Mouse (Mus musculus) naive thymus-derived CD4-positive, alpha-beta T cell, adult 2 months (primary cell): ENCODE data around the gene Pitpnm2.
"Not testable (repeated sequence)": the region's sequence is repeated elsewhere in the genome, so short reads cannot be mapped to it uniquely, and the experiment has no call there.

Source experiments
- DNase-seq: peaks from one replicate; pipeline ENCODE4 v3.0.0-alpha.2; 2011; ENCODE audit warnings: low read depth

Pitpnm2 gene

DNA sequence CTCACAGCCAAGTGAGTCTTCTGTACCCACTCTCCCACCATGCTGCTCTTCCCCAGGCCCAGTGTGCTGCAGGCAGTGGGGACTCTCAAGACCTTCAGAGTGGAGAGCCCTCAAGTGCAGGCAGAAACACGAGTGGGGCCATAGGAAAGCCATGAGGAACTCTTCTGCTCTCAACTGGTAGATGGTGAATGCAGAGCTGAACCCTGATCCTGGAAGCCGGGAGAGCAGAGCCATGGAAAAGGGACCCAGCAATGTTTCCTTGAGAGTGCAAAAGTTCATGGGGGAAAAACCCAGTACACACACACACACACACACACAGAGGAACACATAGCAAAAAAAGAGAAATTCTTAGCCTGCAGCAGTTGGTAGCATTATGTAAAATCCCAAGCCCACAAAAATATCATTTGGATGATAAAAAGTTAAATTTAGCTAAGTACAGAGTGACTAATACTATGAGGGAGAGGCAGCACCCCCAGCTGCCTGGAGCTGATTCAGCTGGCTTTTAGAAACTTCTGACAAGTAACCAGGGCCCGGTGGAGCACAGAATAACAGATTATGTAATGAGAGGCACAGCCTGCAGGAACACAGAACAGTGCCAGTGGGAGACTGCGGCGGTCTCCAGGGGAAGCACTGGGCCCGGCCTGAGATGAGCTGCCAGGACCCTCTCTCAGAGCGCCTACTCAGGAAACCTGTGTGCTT lies 28.4 kb downstream of the Pitpnm2 start:
- DNase-seq, result no peak

- DNase-seq, result no peak
These were observed 29.0 kb downstream of the Pitpnm2 start for GRCm38 (mm10) chr5:124220551-124220950.

DNA sequence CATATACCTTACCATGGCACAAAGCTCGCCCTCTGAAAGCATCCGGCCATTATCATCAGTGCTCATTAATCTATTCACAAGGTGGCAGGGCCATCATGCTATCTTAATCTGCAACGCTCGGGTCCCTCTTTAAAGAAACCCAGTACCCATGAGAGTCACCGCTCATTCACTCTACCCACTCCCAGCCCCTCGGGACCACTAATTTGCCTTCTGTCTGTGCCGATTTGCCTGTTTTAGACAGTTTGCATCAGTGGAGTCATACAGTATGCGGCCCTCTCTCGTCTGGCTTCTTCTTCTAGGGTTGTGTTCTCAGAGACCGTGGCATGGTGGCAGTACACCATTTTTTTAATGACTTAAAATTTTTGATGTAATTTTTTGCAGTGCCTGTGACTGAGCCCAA lies 30.1 kb downstream of the Pitpnm2 start:
- no peak for DNase-seq

GRCm38 (mm10) chr5:124218986-124219385 lies 30.6 kb downstream of the Pitpnm2 start:
- no peak for DNase-seq

DNA sequence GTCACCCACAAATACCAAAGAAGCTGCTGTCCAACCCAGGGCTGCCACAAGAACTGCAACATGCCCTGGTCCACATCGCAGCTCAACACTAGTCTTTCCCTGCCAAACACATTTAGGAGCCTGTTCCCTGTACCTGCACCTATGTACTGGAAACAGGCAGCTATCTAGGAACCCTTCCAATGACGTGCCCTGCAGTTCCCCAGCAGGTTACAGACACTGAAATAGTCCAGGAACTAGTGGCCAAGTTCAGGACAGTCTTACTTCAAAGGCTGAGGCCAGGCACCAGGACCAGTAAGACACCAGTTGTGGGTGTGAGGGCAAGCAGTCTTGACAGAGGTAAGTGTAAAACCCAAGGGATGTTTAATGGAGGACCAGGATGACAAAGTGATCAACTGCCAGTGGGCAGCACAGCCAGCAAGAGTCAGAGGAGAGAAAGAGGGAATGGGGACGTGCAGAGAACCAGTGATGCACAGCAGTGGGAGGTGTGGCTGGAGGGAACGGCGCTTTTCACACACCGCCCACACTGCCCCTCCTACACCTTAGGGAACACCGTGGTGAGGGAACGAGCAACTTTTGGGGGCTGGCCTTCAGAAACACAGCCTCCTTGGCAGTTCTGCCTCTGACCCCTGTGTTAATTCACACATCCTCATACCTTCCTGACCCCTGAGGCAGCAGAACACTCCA lies 31.9 kb downstream of the Pitpnm2 start:
- DNase-seq, result no peak

DNA sequence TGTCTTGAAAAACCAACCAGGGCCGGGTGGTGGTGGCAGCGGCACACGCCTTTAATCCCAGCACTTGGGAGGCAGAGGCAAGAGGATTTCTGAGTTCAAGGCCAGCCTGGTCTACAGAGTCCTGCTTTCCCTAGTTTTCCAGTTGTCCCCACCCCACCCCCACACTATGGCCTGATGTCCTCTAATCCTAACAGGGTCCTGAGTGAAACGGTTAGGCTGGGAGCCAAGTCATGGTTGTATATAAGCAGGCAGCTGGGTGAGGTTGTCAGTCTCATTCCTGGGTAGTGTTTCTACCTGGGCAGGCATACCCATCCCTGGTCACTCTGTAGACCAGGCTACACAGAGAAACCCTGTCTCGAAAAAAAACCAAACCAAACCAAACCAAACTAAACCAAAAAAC lies 32.5 kb downstream of the Pitpnm2 start:
- DNase-seq, result not testable (repeated sequence)

DNA sequence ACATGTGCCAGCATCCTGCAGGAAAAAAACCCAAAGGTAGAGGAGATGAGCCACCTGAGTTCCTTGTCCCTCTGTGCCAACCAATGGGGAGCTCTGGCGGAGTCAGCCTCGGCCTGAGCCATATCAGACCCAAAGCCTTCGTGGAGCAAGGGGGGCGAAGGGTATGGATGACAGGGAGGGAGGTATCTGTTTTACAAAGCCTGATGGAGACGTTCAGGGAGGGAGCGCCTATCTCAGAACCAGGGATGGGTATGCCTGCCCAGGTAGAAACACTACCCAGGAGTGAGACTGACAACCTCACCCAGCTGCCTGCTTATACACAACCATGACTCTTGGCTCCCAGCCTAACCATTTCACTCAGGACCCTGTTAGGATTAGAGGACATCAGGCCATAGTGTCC lies 33.2 kb downstream of the Pitpnm2 start:
- no peak for DNase-seq

- DNase-seq, result no peak
These were observed 33.9 kb downstream of the Pitpnm2 start for GRCm38 (mm10) chr5:124215647-124216046.

DNA sequence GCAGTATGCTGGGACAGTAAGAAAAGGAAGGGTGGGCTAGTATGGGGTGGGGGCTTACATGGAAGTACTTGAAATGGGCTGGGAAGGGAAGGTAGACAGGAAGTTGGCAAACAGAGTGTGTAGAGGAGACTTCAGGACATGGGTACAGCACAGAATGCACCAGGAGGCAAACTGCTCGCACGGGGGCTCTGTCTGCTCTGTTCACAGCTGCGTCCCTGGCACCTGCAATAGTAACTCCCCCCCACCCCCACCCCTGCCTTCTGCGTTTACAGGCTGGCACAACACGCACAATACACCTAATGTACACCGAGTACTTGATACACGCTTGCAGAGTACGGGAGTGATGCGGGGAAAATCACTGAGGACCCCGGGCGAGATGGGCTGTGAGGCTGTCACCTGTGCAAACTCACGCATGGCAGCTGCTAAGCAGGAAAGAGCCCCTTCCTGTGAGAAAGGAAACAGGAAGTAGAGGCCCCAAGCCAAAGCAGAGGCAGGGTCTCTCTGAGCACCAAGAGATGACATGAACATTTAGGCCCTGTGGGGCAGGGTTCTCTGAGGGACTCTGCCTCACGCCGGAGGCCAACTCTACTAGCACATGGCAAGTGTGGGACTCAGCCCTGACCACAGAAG lies 34.9 kb downstream of the Pitpnm2 start:
- DNase-seq, result peak; percentile 81

DNA sequence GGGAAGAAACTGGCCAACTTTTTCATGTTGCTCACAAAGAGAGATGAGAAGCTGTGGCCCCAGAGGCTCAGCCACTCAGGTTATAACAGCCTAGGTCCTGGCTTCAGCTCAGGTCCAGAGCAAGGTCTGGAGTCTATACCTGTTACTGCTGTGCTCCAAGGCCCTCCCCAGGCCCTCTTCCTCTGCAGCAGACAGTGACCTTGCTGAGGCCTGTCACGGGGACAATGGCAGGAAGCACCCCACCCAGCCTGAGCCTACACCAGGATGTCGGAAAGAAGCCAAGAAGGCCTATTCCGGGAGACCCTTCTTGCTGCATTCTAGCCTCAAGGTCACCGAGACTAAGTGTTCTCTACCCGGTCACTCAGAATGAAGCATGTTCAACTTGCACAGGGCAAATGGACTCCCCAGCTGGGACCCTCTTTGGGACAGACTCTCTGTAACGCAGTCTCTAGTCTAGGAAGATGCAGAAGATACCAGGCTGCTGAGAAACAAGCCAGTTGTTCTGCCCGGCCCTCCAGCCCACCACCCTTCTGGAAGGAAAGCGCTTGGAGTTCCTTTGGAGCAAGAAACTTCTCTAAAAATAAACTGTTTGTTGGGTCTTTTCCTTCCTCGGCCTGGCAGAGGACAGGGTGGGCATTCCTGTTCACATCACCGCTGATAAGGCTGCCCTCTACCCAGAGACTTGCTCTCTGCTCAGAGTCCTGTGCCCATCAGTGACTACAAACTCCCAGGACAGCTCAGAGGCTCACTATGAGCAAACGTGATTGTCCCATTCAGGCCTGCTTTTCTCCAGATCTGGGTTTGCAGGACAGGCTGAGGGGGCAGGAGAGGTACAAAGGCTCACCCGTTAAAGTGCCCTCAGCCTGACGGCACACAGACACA lies 35.7 kb downstream of the Pitpnm2 start:
- DNase-seq, result peak; percentile 71

- DNase-seq, result no peak
These were observed 37.9 kb downstream of the Pitpnm2 start for GRCm38 (mm10) chr5:124211669-124212068.

DNA sequence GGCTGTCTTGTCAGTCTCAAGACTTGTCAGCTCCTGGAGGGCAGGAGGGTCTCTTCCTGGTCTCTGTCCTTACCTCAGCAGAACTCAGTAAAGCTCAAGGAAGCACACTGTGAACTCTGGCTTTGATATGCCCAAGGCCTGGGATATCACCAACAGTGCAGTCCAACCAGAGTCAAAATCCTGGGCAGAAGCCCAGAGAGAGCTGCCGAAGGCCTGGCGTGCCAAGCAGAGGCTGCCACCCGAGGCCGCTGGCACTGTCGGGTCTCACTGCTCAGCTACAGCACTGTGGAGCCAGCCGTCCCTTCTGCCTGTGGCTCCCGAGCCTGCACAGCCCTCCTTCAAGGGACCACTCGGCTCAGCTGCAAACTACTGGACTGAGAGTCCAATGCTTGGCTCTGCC lies 38.3 kb downstream of the Pitpnm2 start:
- no peak for DNase-seq

- DNase-seq, result peak; percentile 70
These were observed 39.1 kb downstream of the Pitpnm2 start for GRCm38 (mm10) chr5:124210281-124211016.

DNA sequence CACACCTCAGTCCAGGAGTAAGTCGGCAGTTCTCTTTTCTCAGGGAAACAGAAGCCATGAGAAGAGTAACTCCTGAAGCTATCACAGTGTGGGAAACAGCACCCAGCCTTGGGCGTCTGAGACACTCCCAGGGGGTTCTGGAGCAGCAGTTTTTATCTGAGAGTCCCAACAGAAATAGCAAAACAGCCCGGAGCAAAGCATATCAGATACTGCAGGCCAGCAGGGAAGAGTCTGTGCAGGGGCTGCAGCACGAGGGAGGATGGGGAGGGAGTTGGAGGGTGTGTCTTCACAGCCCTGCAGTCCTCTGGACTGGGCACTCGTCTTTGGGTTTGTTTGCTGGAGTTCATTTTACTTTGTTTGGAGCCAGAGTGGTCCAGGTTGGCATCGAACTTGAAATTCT lies 39.7 kb downstream of the Pitpnm2 start:
- no peak for DNase-seq

GRCm38 (mm10) chr5:124208030-124208429 lies 41.5 kb downstream of the Pitpnm2 start:
- no peak for DNase-seq

GRCm38 (mm10) chr5:124206481-124207038 lies 43.0 kb downstream of the Pitpnm2 start:
- DNase-seq, result no peak

- no peak for DNase-seq
These were observed 43.7 kb downstream of the Pitpnm2 start for GRCm38 (mm10) chr5:124205809-124206380.

GRCm38 (mm10) chr5:124205211-124205610 lies 44.3 kb downstream of the Pitpnm2 start:
- no peak for DNase-seq

DNA sequence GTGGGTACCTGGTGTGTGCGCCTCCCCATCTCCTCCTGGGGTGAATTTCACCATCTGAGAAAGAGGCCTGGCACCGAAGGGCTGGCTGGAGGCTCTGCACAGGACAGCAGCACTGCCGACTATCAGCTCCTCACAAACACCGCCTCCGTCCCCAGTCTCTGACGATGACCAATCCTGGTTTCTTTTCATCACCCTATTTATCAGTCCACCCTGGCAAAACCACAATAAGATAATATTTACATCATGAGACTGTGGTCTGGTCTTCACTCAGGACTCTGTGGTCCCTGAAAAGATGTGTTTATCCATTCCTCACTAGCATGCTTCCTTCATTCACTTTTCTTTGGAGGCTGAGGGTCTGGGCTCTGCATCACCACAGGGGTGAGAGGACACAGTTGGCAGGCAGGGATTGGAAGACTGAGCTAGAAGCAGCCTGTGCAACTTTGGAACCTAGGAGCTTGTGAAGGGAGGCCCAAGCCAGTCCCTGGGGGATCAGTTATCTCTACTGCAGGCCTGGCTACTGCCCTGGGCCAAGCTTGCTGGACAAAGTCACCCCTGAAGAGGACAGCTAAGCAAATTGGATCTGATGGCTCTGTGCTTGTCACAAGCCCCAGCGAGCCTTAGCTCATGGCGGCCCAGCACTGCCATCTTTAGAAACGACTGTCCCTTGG lies 45.3 kb downstream of the Pitpnm2 start:
- no peak for DNase-seq

GRCm38 (mm10) chr5:124203251-124203650 lies 46.3 kb downstream of the Pitpnm2 start:
- no peak for DNase-seq
